ENCODE assay signal across 9 mouse cellular contexts in genomic region chr8:89037536-89038236, GRCm38 (mm10). TPM values are rescaled to one million over a fixed set of nuclear protein-coding genes. Genes with fewer than 3 reads are reported as not detected.
DNase-seq lines count a peak whose midpoint lies in the region; ATAC-seq and TF ChIP-seq lines count a peak whose summit lies in the region.
"Had no signal": no experiment of that assay in that cellular context is flagged by ENCODE, and none has a peak within 500 bp of the region (broad histone marks: within the 10 kb centered on the region; RNA-seq: fewer than 3 reads in every experiment).

No protein-coding gene starts in this region.

- H3K36me3 ChIP-seq in liver, embryonic 14.5 days (replicated peaks; ENCODE audit: control insufficient read depth, insufficient read depth, low read depth) = no peaks in the 10 kb centered on the region
- H3K36me3 ChIP-seq in forebrain, postnatal 0 days (ENCODE audit: insufficient read depth) = no peaks in the 10 kb centered on the region
- no peaks in the 10 kb centered on the region for H3K36me3 ChIP-seq in neural tube, embryonic 14.5 days (ENCODE audit: control insufficient read depth, insufficient read depth, low read length)

- H3K4me3 ChIP-seq in liver, embryonic 14.5 days (ENCODE audit: insufficient read depth in 1 of 2, low read depth in 2 of 2, low read length in 2 of 2) = no peak overlapping the region
- H3K4me3 ChIP-seq in forebrain, postnatal 0 days (ENCODE audit: low read depth, low read length) = peak overlapping the region; percentile 9; the same call in 1 of the 2 replicates
- peak overlapping the region; percentile 0; the same call in 1 of the 2 replicates for H3K4me3 ChIP-seq in neural tube, embryonic 14.5 days (ENCODE audit: low read depth, low read length)

- H3K4me1 ChIP-seq in liver, embryonic 14.5 days (replicated peaks; ENCODE audit: control insufficient read depth in 2 of 2, insufficient read depth in 2 of 2, low read length in 1 of 2) = no peaks in the 10 kb centered on the region
- H3K4me1 ChIP-seq in forebrain, postnatal 0 days (ENCODE audit: insufficient read depth) = no peaks in the 10 kb centered on the region
- 0 out of 2 replicates have a peak, but pooled peaks cover 8% of the 10 kb centered on the region for H3K4me1 ChIP-seq in neural tube, embryonic 14.5 days (ENCODE audit: control insufficient read depth, insufficient read depth, low read length)

- H3K27ac ChIP-seq in liver, embryonic 14.5 days = no peak overlapping the region
- H3K27ac ChIP-seq in forebrain, postnatal 0 days (ENCODE audit: low read depth, low read length) = no peak overlapping the region
- H3K27ac ChIP-seq in neural tube, embryonic 14.5 days (ENCODE audit: low read depth, low read length) = peak overlapping the region; percentile 52

- TF ChIP-seq CTCF in liver, embryonic 14.5 days (IDR thresholded peaks at IDR 0.05; ENCODE audit: low read depth) = no peak
- TF ChIP-seq CTCF in forebrain, postnatal 0 days (IDR thresholded peaks at IDR 0.05; ENCODE audit: low read depth) = peak; percentile 52

- H3K4me2 ChIP-seq in liver, embryonic 14.5 days (ENCODE audit: low read depth) = 0 out of 2 replicates have a peak overlapping the region, but pooled peaks have one; percentile 1
- H3K4me2 ChIP-seq in forebrain, postnatal 0 days (ENCODE audit: low read depth) = peak overlapping the region; percentile 37
- peak overlapping the region; percentile 40 for H3K4me2 ChIP-seq in neural tube, embryonic 14.5 days (ENCODE audit: low read depth, low read length)

- no peak for ATAC-seq in liver, embryonic 14.5 days (ENCODE audit: insufficient read depth)
- no peak for ATAC-seq in forebrain, postnatal 0 days
- no peak for ATAC-seq in neural tube, embryonic 14.5 days (ENCODE audit: low read depth)

- H3K9me3 ChIP-seq in liver, embryonic 14.5 days (ENCODE audit: control insufficient read depth, low read length) = no peaks in the 10 kb centered on the region
- no peaks in the 10 kb centered on the region for H3K9me3 ChIP-seq in forebrain, postnatal 0 days (ENCODE audit: low read length)
- H3K9me3 ChIP-seq in neural tube, embryonic 14.5 days (ENCODE audit: control insufficient read depth, low read length) = no peaks in the 10 kb centered on the region

- TF ChIP-seq EP300 in liver, embryonic 14.5 days (IDR thresholded peaks at IDR 0.05; ENCODE audit: low read depth) = no peak

- H3K27me3 ChIP-seq in liver, embryonic 14.5 days (ENCODE audit: control insufficient read depth, insufficient read depth, low read length) = peaks cover 47% of the 10 kb centered on the region
- no peaks in the 10 kb centered on the region for H3K27me3 ChIP-seq in forebrain, postnatal 0 days (ENCODE audit: insufficient read depth, low read length)
- no peaks in the 10 kb centered on the region for H3K27me3 ChIP-seq in neural tube, embryonic 14.5 days (ENCODE audit: control insufficient read depth, insufficient read depth, low read length)

- no peak for DNase-seq in liver, embryonic 14.5 days (ENCODE audit: low read depth in 3 of 3, low spot score in 3 of 3)
- DNase-seq in liver = no peak
- DNase-seq in forebrain, postnatal 0 days = no peak
- DNase-seq in kidney, postnatal 25 days = peak; percentile 57 to 82
- DNase-seq in retina, postnatal 1 day = no peak
- no peak for DNase-seq in MN1 (ENCODE audit: low spot score)
- no peak for DNase-seq in left cerebral cortex, adult 11 months (ENCODE audit: low spot score)
- DNase-seq: gastrocnemius, postnatal 36 days had no signal

- 23% methylated on average over 9 of the region's 9 CpGs for WGBS in liver, embryonic 14.5 days (ENCODE audit: insufficient replicate concordance)
- whole genome bisulfite sequencing in forebrain, postnatal 0 days = 11% methylated on average over 9 of the region's 9 CpGs
- WGBS in neural tube, embryonic 14.5 days = 6% methylated on average over 9 of the region's 9 CpGs

- H3K9ac ChIP-seq in liver, embryonic 14.5 days (replicated peaks) = no peak overlapping the region
- H3K9ac ChIP-seq in forebrain, postnatal 0 days = no peak overlapping the region
- H3K9ac ChIP-seq in neural tube, embryonic 14.5 days (replicated peaks; ENCODE audit: low read depth, low read length) = peak overlapping the region; percentile 34; the same call in 1 of the 2 replicates

RNA-seq across cellular contexts. Expression of gene Sall1, which starts 6.3 kb away (rescaled TPM):
- 1.6 and 1.7 TPM in 2 replicates for polyA plus RNA-seq in liver, embryonic 14.5 days (2012; rRNA removed)
- 1.0 and 1.1 TPM in 2 replicates for polyA plus RNA-seq in liver, embryonic 14.5 days (2014; fragmentation: Nextera tagmentation; extraction: Ambion mirVana)
- 9.3 and 11.1 TPM in 2 replicates for total RNA-seq in forebrain, postnatal 0 days (2014; rRNA removed)
- 3.1 and 4.7 TPM in 2 replicates for polyA plus RNA-seq in forebrain, postnatal 0 days (2015; fragmentation: Nextera tagmentation; extraction: Ambion mirVana)
- 17.7 and 21.3 TPM in 2 replicates for polyA plus RNA-seq in neural tube, embryonic 14.5 days (2014; fragmentation: Nextera tagmentation; extraction: Ambion mirVana)
- total RNA-seq: gastrocnemius, postnatal 36 days had no signal

Comparison
In these comparisons a context has a peak if more than half of its experiments do, and no peak if none do; other contexts are left out.
1. DNase-seq: peak in kidney, postnatal 25 days (2 of 2); none in liver, embryonic 14.5 days (0 of 3), liver (single experiment), forebrain, postnatal 0 days (single experiment), retina, postnatal 1 day (single experiment), MN1 (single experiment) and left cerebral cortex, adult 11 months (single experiment).
2. H3K4me3 ChIP-seq: peak in forebrain, postnatal 0 days (single experiment) and neural tube, embryonic 14.5 days (single experiment); none in liver, embryonic 14.5 days (0 of 2).
3. Peak in every context shown above with its lines, with median percentiles within 50 percentile points of each other: H3K4me2 ChIP-seq.